Mouse (Mus musculus): ENCODE measurements at regions not wholly inside any gene's neighbourhood (a gene's known extent, or its start where the extent isn't known, plus 50 kb on each side); places are given as distances from the start of the nearest gene placed in this dataset.

DNA sequence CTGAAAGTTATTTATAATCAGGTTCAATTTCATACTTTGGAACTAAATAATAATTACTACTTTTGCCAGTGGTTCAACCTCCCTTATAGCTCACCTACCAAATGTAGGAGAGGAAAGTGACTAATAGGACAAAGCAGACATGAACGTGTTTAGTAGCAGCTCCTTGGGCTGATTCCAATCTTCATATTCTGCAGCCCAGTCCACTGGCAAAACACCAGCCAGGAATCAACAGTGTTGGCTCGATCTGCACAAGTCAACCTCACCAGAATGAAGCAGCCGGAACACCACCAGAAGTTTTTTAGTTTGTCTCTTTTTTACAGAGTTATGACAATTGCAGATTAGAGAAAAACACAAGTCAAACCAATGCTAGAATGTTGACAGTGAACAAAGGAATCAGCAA is 717.0 kb downstream of the Pcdh17 start:
- DNase-seq (ENCODE audit: extremely low read depth, low read depth), result no peak

DNA sequence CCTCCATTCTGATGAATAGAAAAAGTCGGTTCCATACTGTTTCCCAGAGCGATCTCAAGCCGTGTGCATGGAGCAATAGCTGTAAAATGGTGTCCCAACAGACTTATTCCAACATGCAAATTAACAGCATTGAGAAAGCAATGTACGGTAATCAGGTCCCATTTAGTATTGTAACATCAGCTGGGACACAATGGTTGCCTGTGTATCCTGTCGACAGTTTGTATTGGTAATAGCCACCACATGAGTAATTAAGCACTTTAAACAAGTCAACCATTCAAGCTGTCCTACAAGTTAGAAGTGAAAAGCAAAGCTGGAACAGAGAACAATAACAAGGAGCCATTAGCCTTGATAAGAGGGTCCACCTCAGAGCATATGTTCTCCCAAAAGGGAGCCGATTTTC is 743.4 kb downstream of the Pcdh17 start:
- no peak for DNase-seq (ENCODE audit: extremely low read depth, low read depth)

- no peak for DNase-seq (ENCODE audit: extremely low read depth, low read depth)
Observed at GRCm38 (mm10) chr14:85204069-85204468, 760.7 kb downstream of the Pcdh17 start.

GRCm38 (mm10) chr14:85208383-85208782 is 765.0 kb downstream of the Pcdh17 start:
- DNase-seq (ENCODE audit: extremely low read depth, low read depth), result peak; percentile 5

- DNase-seq (ENCODE audit: extremely low read depth, low read depth), result no peak
Observed at GRCm38 (mm10) chr14:85215026-85215425, 771.7 kb downstream of the Pcdh17 start.
